Mouse (Mus musculus) liver, embryonic 12.5 days (tissue): Measurements from ENCODE around the gene Hephl1. TPM values are rescaled to one million over a fixed set of nuclear protein-coding genes. Genes with fewer than 3 reads are reported as not detected.

Experiments
- ATAC-seq: fragments of 200-750 bp; cut with Nextera tagmentation; 2 replicates; pipeline ENCODE4 v1.8.0; 2017; ENCODE audit warnings: moderate number of reproducible peaks, mild to moderate bottlenecking, moderate library complexity
- H3K27ac ChIP-seq: fragments of 300-500 bp; sonication (generic); 2 replicates; pipeline ENCODE4 v1.5.1; 2016; ENCODE audit warnings: mild to moderate bottlenecking
- H3K27me3 ChIP-seq: fragments of 300-500 bp; sonication (generic); replicated peaks from 2 replicates; pipeline ENCODE4 v1.6.1; 2016; ENCODE audit warnings: mild to moderate bottlenecking, moderate library complexity
- H3K36me3 ChIP-seq: fragments of 300-500 bp; sonication (generic); 2 replicates; pipeline ENCODE4 v1.6.1; 2016; ENCODE audit warnings: mild to moderate bottlenecking, moderate library complexity
- H3K4me1 ChIP-seq: fragments of 300-500 bp; sonication (generic); 2 replicates; pipeline ENCODE4 v1.6.1; 2016
- H3K4me2 ChIP-seq: fragments of 300-500 bp; sonication (generic); 2 replicates; pipeline ENCODE4 v1.6.1; 2016; ENCODE audit warnings: mild to moderate bottlenecking, moderate library complexity
- H3K4me3 ChIP-seq: fragments of 300-500 bp; sonication (generic); 2 replicates; pipeline ENCODE4 v1.5.1; 2016; ENCODE audit warnings: mild to moderate bottlenecking, moderate library complexity
- H3K9ac ChIP-seq: fragments of 300-500 bp; sonication (generic); 2 replicates; pipeline ENCODE4 v1.6.1; 2016; ENCODE audit warnings: mild to moderate bottlenecking, moderate library complexity
- H3K9me3 ChIP-seq: fragments of 300-500 bp; sonication (generic); replicated peaks from 2 replicates; pipeline ENCODE4 v1.6.1; 2016; ENCODE audit warnings: mild to moderate bottlenecking, moderate library complexity
- whole genome bisulfite sequencing: fragments of 180-500 bp; shearing (Covaris S2); methylation state at CpG from one replicate; pipeline ENCODE4 v1.1.7; 2016; ENCODE audit not compliant: insufficient replicate concordance; 5-methylcytosine and 5-hydroxymethylcytosine counted together
- polyA plus RNA-seq: library from polyadenylated mRNA; unstranded; fragments of >200 nt; fragmentation: Nextera tagmentation; extraction: Ambion mirVana; gene quantifications from 2 replicates; pipeline ENCODE4 v1.2.1, GENCODE M21; 2016

The Hephl1 gene
- polyA plus RNA-seq, 1 experiment from 2014 or later = not detected

DNA sequence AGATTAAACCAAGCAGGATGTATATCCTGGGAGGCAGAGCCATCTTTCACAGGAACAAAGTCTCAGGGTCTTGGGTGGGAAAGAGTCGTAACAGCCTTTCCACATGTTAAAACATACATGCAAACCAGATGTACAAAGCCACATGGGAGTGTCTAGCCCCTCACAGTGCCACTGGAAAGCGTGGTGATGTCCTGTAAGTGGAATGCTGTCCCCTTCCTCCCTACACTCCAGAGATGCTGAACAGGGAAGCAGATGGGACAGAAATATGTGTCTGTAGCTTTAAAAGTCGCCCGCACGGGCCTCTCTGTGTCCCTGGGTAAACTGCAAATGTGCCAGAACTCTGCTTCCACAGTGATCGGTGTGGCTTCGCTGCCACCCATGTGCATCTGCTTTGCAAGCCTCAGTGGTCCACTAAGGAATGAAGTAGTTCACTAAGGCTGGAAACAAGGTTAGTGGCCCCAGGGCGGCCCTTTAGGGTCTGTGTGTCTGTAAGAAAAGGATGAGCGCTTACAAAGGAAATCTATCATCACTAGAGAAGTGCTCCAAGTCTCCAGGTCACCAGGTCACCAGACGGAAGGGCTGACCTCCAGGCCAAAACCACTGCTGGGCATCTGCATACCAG lies 108.1 kb downstream of the Hephl1 start:
- H3K9me3 ChIP-seq = no peaks in the 10 kb centered on the region
- no peak overlapping the region for H3K4me2 ChIP-seq
- H3K9ac ChIP-seq = no peak overlapping the region
- H3K27me3 ChIP-seq = no peaks in the 10 kb centered on the region
- H3K4me3 ChIP-seq = no peak overlapping the region
- ATAC-seq = no peak
- H3K27ac ChIP-seq = no peak overlapping the region
- peaks cover 12% of the 10 kb centered on the region; the same call in 1 of the 2 replicates for H3K36me3 ChIP-seq
- H3K4me1 ChIP-seq = no peaks in the 10 kb centered on the region
- 63% methylated on average over 10 of the region's 10 CpGs for WGBS

DNA sequence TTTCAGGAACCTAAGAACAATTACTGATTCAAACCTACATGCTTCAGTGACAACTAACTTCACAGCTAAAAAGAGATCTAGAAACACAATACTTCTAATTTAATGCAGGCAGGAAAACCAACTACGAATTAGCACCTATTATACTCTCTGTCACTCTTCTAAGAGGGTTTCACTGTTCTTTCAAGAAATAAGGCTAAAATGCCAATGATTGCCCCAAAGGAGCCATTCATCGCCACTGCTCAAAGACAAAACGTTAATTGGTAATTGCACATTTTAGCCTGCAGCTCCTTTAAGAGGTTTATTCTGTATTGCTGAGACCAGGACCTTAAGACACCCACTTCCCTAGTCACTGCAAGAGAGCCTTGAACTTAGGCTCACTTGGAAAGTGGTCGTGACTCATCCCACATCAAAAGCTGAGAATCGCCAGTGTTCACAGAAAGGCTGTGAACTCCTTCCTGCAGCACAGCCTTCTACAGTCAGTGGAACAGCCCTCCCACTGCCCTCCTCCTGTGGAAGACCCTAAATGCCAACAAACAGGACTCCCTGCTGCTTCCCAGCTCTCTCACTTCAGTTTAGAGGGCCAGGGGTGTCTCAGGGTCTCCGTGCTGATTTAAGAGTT lies 108.8 kb downstream of the Hephl1 start:
- H3K4me2 ChIP-seq = no peak overlapping the region
- no peak overlapping the region for H3K9ac ChIP-seq
- H3K4me3 ChIP-seq = no peak overlapping the region
- WGBS = 61% methylated on average over 6 of the region's 6 CpGs
- peaks cover 12% of the 10 kb centered on the region; the same call in 1 of the 2 replicates for H3K36me3 ChIP-seq
- no peak overlapping the region for H3K27ac ChIP-seq
- no peaks in the 10 kb centered on the region for H3K27me3 ChIP-seq
- no peak for ATAC-seq
- H3K4me1 ChIP-seq = no peaks in the 10 kb centered on the region
- no peaks in the 10 kb centered on the region for H3K9me3 ChIP-seq

Other genes starting within 250 kb of the Hephl1 start
- gene Izumo1r, start 208.2 kb downstream of the Hephl1 start, polyA plus RNA-seq = not detected in 2 replicates
- 13.1 and 14.1 TPM in 2 replicates for gene Panx1, start 66.6 kb downstream of the Hephl1 start, polyA plus RNA-seq
- 0.48 and 0.58 TPM in 2 replicates for gene Vstm5, start 126.9 kb upstream of the Hephl1 start, polyA plus RNA-seq
- 28.0 and 29.2 TPM in 2 replicates for gene Med17, start 167.8 kb upstream of the Hephl1 start, polyA plus RNA-seq
- 63.5 and 64.6 TPM in 2 replicates for gene Taf1d, start 194.1 kb upstream of the Hephl1 start, polyA plus RNA-seq
- 3.8 TPM in 2 replicates for gene 4931406C07Rik, start 194.3 kb upstream of the Hephl1 start, polyA plus RNA-seq
- 13.9 and 14.2 TPM in 2 replicates for gene Cep295, start 245.7 kb upstream of the Hephl1 start, polyA plus RNA-seq